Mouse (Mus musculus) MEL (cell line): ENCODE data around the gene Impad1. TPM values are rescaled to one million over a fixed set of nuclear protein-coding genes. Genes with fewer than 3 reads are reported as not detected.

ENCODE experiments used
- DNase-seq: peaks from one replicate; pipeline ENCODE4 v3.0.0; 2011; ENCODE audit warnings: low read depth, low spot score
- H3K27ac ChIP-seq: 2 replicates; pipeline ENCODE4 v1.5.1; 2012; ENCODE audit warnings: low read depth, mild to moderate bottlenecking, control low read depth, low read length, moderate library complexity; ENCODE audit not compliant: control insufficient read depth
- H3K27me3 ChIP-seq, 2 experiments: fragments of 150-350 bp in 1 of 2; sonication (generic) in 1 of 2; 2 replicates each; pipeline ENCODE4 v1.6.1; 2012; ENCODE audit warnings: low read length in 2 of 2, mild to moderate bottlenecking in 2 of 2, improper control_type of control experiment in 1 of 2, moderate library complexity in 1 of 2; ENCODE audit not compliant: insufficient read depth in 2 of 2, control insufficient read depth in 1 of 2
- H3K36me3 ChIP-seq, 2 experiments: 2 replicates each; pipeline ENCODE4 v1.6.1; 2012 to 2014; ENCODE audit warnings: low read length in 2 of 2, improper control_type of control experiment in 1 of 2, inconsistent platforms in 1 of 2, mild to moderate bottlenecking in 1 of 2; ENCODE audit not compliant: insufficient read depth in 2 of 2, control insufficient read depth in 1 of 2
- H3K4me1 ChIP-seq, 2 experiments: fragments of 150-350 bp in 1 of 2; sonication (generic) in 1 of 2; 2 replicates each; pipeline ENCODE4 v1.6.1; 2012; ENCODE audit warnings: low read length in 2 of 2, improper control_type of control experiment in 1 of 2, mild to moderate bottlenecking in 1 of 2; ENCODE audit not compliant: insufficient read depth in 2 of 2, control insufficient read depth in 1 of 2
- H3K4me3 ChIP-seq, 2 experiments: fragments of 150-350 bp in 1 of 2; sonication (generic) in 1 of 2; 2 replicates each; pipeline ENCODE4 v1.5.1; 2012; ENCODE audit warnings: low read depth in 2 of 2, low read length in 2 of 2, mild to moderate bottlenecking in 2 of 2, moderate library complexity in 2 of 2, control low read depth in 1 of 2, improper control_type of control experiment in 1 of 2; ENCODE audit not compliant: control insufficient read depth in 1 of 2, insufficient read depth in 1 of 2
- H3K79me2 ChIP-seq: 2 replicates; pipeline ENCODE4 v1.6.1; 2012; ENCODE audit warnings: mild to moderate bottlenecking, low read length, moderate library complexity; ENCODE audit not compliant: control insufficient read depth, poor library complexity, insufficient read depth
- H3K9ac ChIP-seq: 2 replicates; pipeline ENCODE4 v1.6.1; 2012; ENCODE audit warnings: low read depth, mild to moderate bottlenecking, control low read depth, low read length, moderate library complexity; ENCODE audit not compliant: control insufficient read depth, poor library complexity, severe bottlenecking
- H3K9me3 ChIP-seq: fragments of 150-350 bp; sonication (generic); replicated peaks from 2 replicates; pipeline ENCODE4 v1.6.1; 2012; ENCODE audit warnings: mild to moderate bottlenecking, low read length, improper control_type of control experiment, moderate library complexity; ENCODE audit not compliant: insufficient read depth
- BHLHE40 ChIP-seq: IDR thresholded peaks from 2 replicates; pipeline ENCODE4 v1.6.1; 2012; ENCODE audit warnings: low read depth, mild to moderate bottlenecking, inconsistent platforms, low read length, improper control_type of control experiment, borderline replicate concordance
- CHD1 ChIP-seq: IDR thresholded peaks from 2 replicates; pipeline ENCODE4 v1.6.1; 2012; ENCODE audit warnings: low read depth, mild to moderate bottlenecking, inconsistent platforms, low read length, improper control_type of control experiment
- CHD2 ChIP-seq: IDR thresholded peaks from 2 replicates; pipeline ENCODE4 v1.6.1; 2011; ENCODE audit warnings: low read length, improper control_type of control experiment
- E2F4 ChIP-seq: IDR thresholded peaks from 2 replicates; pipeline ENCODE4 v1.6.1; 2011; ENCODE audit warnings: low read depth, low read length, improper control_type of control experiment, borderline replicate concordance
- ETS1 ChIP-seq: IDR thresholded peaks from 2 replicates; pipeline ENCODE4 v1.6.1; 2012; ENCODE audit warnings: low read depth, mild to moderate bottlenecking, inconsistent platforms, low read length, improper control_type of control experiment, moderate library complexity
- GABPA ChIP-seq: IDR thresholded peaks from 2 replicates; pipeline ENCODE4 v1.6.1; 2012; ENCODE audit warnings: low read depth, mild to moderate bottlenecking, inconsistent platforms, low read length, improper control_type of control experiment, moderate library complexity
- GATA1 ChIP-seq: IDR thresholded peaks from 2 replicates; pipeline ENCODE4 v1.6.1; 2011; ENCODE audit warnings: low read depth, low read length, improper control_type of control experiment
- JUND ChIP-seq: IDR thresholded peaks from 2 replicates; pipeline ENCODE4 v1.6.1; 2011; ENCODE audit warnings: low read depth, mild to moderate bottlenecking, improper control_type of control experiment, low read length
- KAT2A ChIP-seq: conservative IDR thresholded peaks from 2 replicates; pipeline ENCODE4 v1.6.1; 2012; ENCODE audit warnings: low read depth, low read length, improper control_type of control experiment, inconsistent platforms
- MAZ ChIP-seq: IDR thresholded peaks from 2 replicates; pipeline ENCODE4 v1.6.1; 2012; ENCODE audit warnings: low read depth, mild to moderate bottlenecking, inconsistent platforms, low read length, improper control_type of control experiment
- MEF2A ChIP-seq: IDR thresholded peaks from 2 replicates; pipeline ENCODE4 v1.6.1; 2014; ENCODE audit warnings: low read depth, mild to moderate bottlenecking, inconsistent platforms, low read length, improper control_type of control experiment; ENCODE audit not compliant: poor library complexity, insufficient replicate concordance, severe bottlenecking; ENCODE audit errors: extremely low read depth
- MXI1 ChIP-seq: IDR thresholded peaks from 2 replicates; pipeline ENCODE4 v1.6.1; 2011; ENCODE audit warnings: mild to moderate bottlenecking, low read depth, low read length, improper control_type of control experiment
- MYC ChIP-seq: IDR thresholded peaks from 2 replicates; pipeline ENCODE4 v1.6.1; 2011; ENCODE audit warnings: low read depth, mild to moderate bottlenecking, low read length, improper control_type of control experiment, moderate library complexity
- NELFE ChIP-seq: IDR thresholded peaks from 2 replicates; pipeline ENCODE4 v1.6.1; 2011; ENCODE audit warnings: low read depth, low read length, improper control_type of control experiment
- POLR2A ChIP-seq, 2 experiments: IDR thresholded peaks; 2 replicates each; pipeline ENCODE4 v1.6.1; 2011 to 2012; ENCODE audit warnings: low read length in 2 of 2, mild to moderate bottlenecking in 2 of 2, control low read depth in 1 of 2, improper control_type of control experiment in 1 of 2, low read depth in 1 of 2, moderate library complexity in 1 of 2; ENCODE audit not compliant: control insufficient read depth in 1 of 2, insufficient read depth in 1 of 2, poor library complexity in 1 of 2
- POLR2AphosphoS2 ChIP-seq: IDR thresholded peaks from 2 replicates; pipeline ENCODE4 v1.6.1; 2011; ENCODE audit warnings: low read length, improper control_type of control experiment
- TBP ChIP-seq: IDR thresholded peaks from 2 replicates; pipeline ENCODE4 v1.8.0; 2011; ENCODE audit warnings: low read depth, low read length, improper control_type of control experiment
- TCF12 ChIP-seq: IDR thresholded peaks from 2 replicates; pipeline ENCODE4 v1.6.1; 2014; ENCODE audit warnings: low read depth, mild to moderate bottlenecking, inconsistent platforms, low read length, improper control_type of control experiment, moderate library complexity
- UBTF ChIP-seq: IDR thresholded peaks from 2 replicates; pipeline ENCODE4 v1.6.1; 2012; ENCODE audit warnings: low read depth, mild to moderate bottlenecking, inconsistent platforms, low read length, improper control_type of control experiment, moderate library complexity, borderline replicate concordance; ENCODE audit not compliant: insufficient read depth
- USF1 ChIP-seq: IDR thresholded peaks from 2 replicates; pipeline ENCODE4 v1.6.1; 2014; ENCODE audit warnings: low read depth, mild to moderate bottlenecking, inconsistent platforms, low read length, improper control_type of control experiment, moderate library complexity
- USF2 ChIP-seq, 2 experiments: IDR thresholded peaks; 2 replicates each; pipeline ENCODE4 v1.6.1; 2011 to 2012; ENCODE audit warnings: improper control_type of control experiment in 2 of 2, low read length in 2 of 2, borderline replicate concordance in 1 of 2, inconsistent platforms in 1 of 2, low read depth in 1 of 2, mild to moderate bottlenecking in 1 of 2; ENCODE audit not compliant: insufficient read depth in 1 of 2
- ZC3H11A ChIP-seq: IDR thresholded peaks from 2 replicates; pipeline ENCODE4 v1.6.1; 2012; ENCODE audit warnings: low read depth, mild to moderate bottlenecking, inconsistent platforms, low read length, improper control_type of control experiment
- ZKSCAN1 ChIP-seq: IDR thresholded peaks from 2 replicates; pipeline ENCODE4 v1.6.1; 2012; ENCODE audit warnings: low read depth, mild to moderate bottlenecking, inconsistent platforms, low read length, improper control_type of control experiment, moderate library complexity
- ZMIZ1 ChIP-seq: IDR thresholded peaks from 2 replicates; pipeline ENCODE4 v1.6.1; 2012; ENCODE audit warnings: low read depth, mild to moderate bottlenecking, inconsistent platforms, low read length, improper control_type of control experiment, moderate library complexity
- polyA plus RNA-seq, 2 experiments: library from polyadenylated mRNA; stranded (reverse) in 1 of 2; unstranded in 1 of 2; fragments of >175 nt in 1 of 2; fragments of >200 nt in 1 of 2; gene quantifications; 2 replicates each; pipeline versions ENCODE4 v1.2.1 to v1.2.4; 2012; ENCODE audit warnings: low replicate concordance in 2 of 2, low read depth in 1 of 2; ENCODE audit not compliant: insufficient read length in 2 of 2, insufficient read depth in 1 of 2, missing spikeins in 1 of 2
- total RNA-seq: library from RNA; depleted of rRNA; stranded (reverse); fragments of 300-350 nt; gene quantifications from 2 replicates; pipeline ENCODE4 v1.2.3, GENCODE M21; 2012

Impad1 gene
- total and polyA plus RNA-seq, 3 experiments = 13.3 to 44.2 (median 21.2) TPM

- Histone ChIP-seq H3K9ac (no peak overlapping the region), H3K4me1 (no peaks in the 10 kb centered on the region), H3K27ac (no peak overlapping the region), H3K79me2 (no peaks in the 10 kb centered on the region), H3K9me3 (no peaks in the 10 kb centered on the region), H3K4me3 (no peak overlapping the region), H3K36me3 (no peaks in the 10 kb centered on the region), H3K27me3 (no peaks in the 10 kb centered on the region; a peak in 1 of 4 replicates)
- TF ChIP-seq NELFE (no peak), MYC (no peak), TCF12 (no peak), MAZ (no peak), GABPA (no peak), E2F4 (no peak), ETS1 (no peak), CHD1 (no peak), JUND (no peak), MXI1 (no peak), CHD2 (no peak), BHLHE40 (no peak), TBP (no peak), USF1 (no peak), POLR2A (IDR thresholded peaks at IDR 0.05; ENCODE audit: control insufficient read depth in 1 of 2, insufficient read depth in 1 of 2, low read depth in 1 of 2, low read length in 2 of 2, poor library complexity in 1 of 2) (no peak)
- DNase-seq = no peak
Observed at GRCm38 (mm10) chr4:4828131-4828530, 35.0 kb upstream of the Impad1 start.

GRCm38 (mm10) chr4:4822119-4822518 lies 29.0 kb upstream of the Impad1 start:
- Histone ChIP-seq H3K4me3 (no peak overlapping the region), H3K36me3 (no peaks in the 10 kb centered on the region), H3K4me1 (no peaks in the 10 kb centered on the region), H3K9ac (no peak overlapping the region), H3K27me3 (no peaks in the 10 kb centered on the region), H3K27ac (no peak overlapping the region), H3K9me3 (no peaks in the 10 kb centered on the region), H3K79me2 (no peaks in the 10 kb centered on the region)
- DNase-seq = no peak
- TF ChIP-seq MXI1 = no peak
- TF ChIP-seq TBP = no peak
- no peak for TF ChIP-seq ZKSCAN1
- TF ChIP-seq E2F4 = no peak
- no peak for TF ChIP-seq MEF2A
- TF ChIP-seq JUND = no peak
- no peak for TF ChIP-seq ETS1
- TF ChIP-seq POLR2A (IDR thresholded peaks at IDR 0.05; ENCODE audit: control insufficient read depth in 1 of 2, insufficient read depth in 1 of 2, low read depth in 1 of 2, low read length in 2 of 2, poor library complexity in 1 of 2) = no peak
- TF ChIP-seq ZMIZ1 = no peak
- TF ChIP-seq POLR2AphosphoS2 = no peak
- no peak for TF ChIP-seq KAT2A
- TF ChIP-seq UBTF = no peak
- no peak for TF ChIP-seq USF2 (IDR thresholded peaks at IDR 0.05; ENCODE audit: borderline replicate concordance in 1 of 2, insufficient read depth in 1 of 2, low read depth in 1 of 2, low read length in 2 of 2)
- no peak for TF ChIP-seq CHD1
- no peak for TF ChIP-seq ZC3H11A
- TF ChIP-seq GATA1 = no peak
- TF ChIP-seq CHD2 = no peak
- no peak for TF ChIP-seq MYC
